Mouse (Mus musculus) testis, postnatal 14 days (tissue): ENCODE data around the gene Lurap1l.
"Not testable (repeated sequence)": the region's sequence is repeated elsewhere in the genome, so short reads cannot be mapped to it uniquely, and the experiment has no call there.

Experiments used
- DNase-seq: peaks from one replicate; pipeline ENCODE4 v3.0.0; 2021; ENCODE audit warnings: low spot score

Gene Lurap1l

GRCm38 (mm10) chr4:80910481-80910870 is at the start of gene Lurap1l:
Gene Lurap1l (plus strand): TSS chr4:80910646.
- DNase-seq: peak; percentile 23

GRCm38 (mm10) chr4:80862962-80863361 is 47.5 kb upstream of the Lurap1l start:
- no peak for DNase-seq

GRCm38 (mm10) chr4:80863906-80864305 is 46.5 kb upstream of the Lurap1l start:
- DNase-seq: no peak

- no peak for DNase-seq
These were observed 45.9 kb upstream of the Lurap1l start for GRCm38 (mm10) chr4:80864511-80864922.

- DNase-seq: no peak
These were observed 44.4 kb upstream of the Lurap1l start for GRCm38 (mm10) chr4:80866065-80866464.

- DNase-seq: no peak
These were observed 40.8 kb upstream of the Lurap1l start for GRCm38 (mm10) chr4:80869598-80869997.

- DNase-seq: no peak
These were observed 37.4 kb upstream of the Lurap1l start for GRCm38 (mm10) chr4:80872847-80873644.

- no peak for DNase-seq
These were observed 36.2 kb upstream of the Lurap1l start for GRCm38 (mm10) chr4:80874121-80874859.

GRCm38 (mm10) chr4:80875055-80875454 is 35.4 kb upstream of the Lurap1l start:
- no peak for DNase-seq

- no peak for DNase-seq
These were observed 28.3 kb upstream of the Lurap1l start for GRCm38 (mm10) chr4:80881996-80882599.

- no peak for DNase-seq
These were observed 23.8 kb upstream of the Lurap1l start for GRCm38 (mm10) chr4:80886631-80887030.

GRCm38 (mm10) chr4:80891004-80891403 is 19.4 kb upstream of the Lurap1l start:
- DNase-seq: no peak

GRCm38 (mm10) chr4:80895278-80895894 is 15.1 kb upstream of the Lurap1l start:
- DNase-seq: no peak

GRCm38 (mm10) chr4:80906726-80907125 is 3.7 kb upstream of the Lurap1l start:
- no peak for DNase-seq

- no peak for DNase-seq
These were observed 2.5 kb upstream of the Lurap1l start for GRCm38 (mm10) chr4:80907973-80908372.

- no peak for DNase-seq
These were observed 1.5 kb upstream of the Lurap1l start for GRCm38 (mm10) chr4:80908902-80909301.

GRCm38 (mm10) chr4:80910871-80911701 is 640 bp downstream of the Lurap1l start:
- DNase-seq: peak; percentile 19

GRCm38 (mm10) chr4:80911706-80912540 is 1.5 kb downstream of the Lurap1l start:
- DNase-seq: peak; percentile 43

- DNase-seq: no peak
These were observed 4.8 kb downstream of the Lurap1l start for GRCm38 (mm10) chr4:80915211-80915610.

GRCm38 (mm10) chr4:80916695-80917094 is 6.2 kb downstream of the Lurap1l start:
- DNase-seq: no peak

- not testable (repeated sequence) for DNase-seq
These were observed 6.7 kb downstream of the Lurap1l start for GRCm38 (mm10) chr4:80917128-80917527.
